Mouse (Mus musculus): ENCODE measurements around the gene Crot. TPM values are rescaled to one million over a fixed set of nuclear protein-coding genes. Genes with fewer than 3 reads are reported as not detected.

Crot gene
- 6.6 TPM for polyA plus RNA-seq (2012; fragmentation: generic; extraction: Trizol)
- long read RNA-seq, experiment 1, transcript Crot-201 (18 exons, 2,996 nt), result major isoform, 17 of 21 reads
- long read RNA-seq, experiment 1, partial matches to known transcripts, result 3 of 21 reads
- long read RNA-seq, experiment 1, other reads (novel, unspliced or antisense), result 1 of 21 reads
- long read RNA-seq, experiment 2, transcript Crot-201 (18 exons, 2,996 nt), result major isoform, 115 of 131 reads
- long read RNA-seq, experiment 2, partial matches to known transcripts, result 7 of 131 reads
- long read RNA-seq, experiment 2, other reads (novel, unspliced or antisense), result 9 of 131 reads

- no peaks in the 10 kb centered on the region for H3K79me3 ChIP-seq (ENCODE audit: low read depth)
- no peaks in the 10 kb centered on the region for H3K79me2 ChIP-seq (ENCODE audit: control insufficient read depth, insufficient read depth)
- TF ChIP-seq MYOG (IDR thresholded peaks at IDR 0.05; ENCODE audit: control insufficient read depth, extremely low read depth, insufficient read length) (no peak), CEBPB (IDR thresholded peaks at IDR 0.05; ENCODE audit: low read depth) (no peak), CTCF (IDR thresholded peaks at IDR 0.05; ENCODE audit: control insufficient read depth, insufficient read depth, insufficient read length) (no peak), USF1 (IDR thresholded peaks at IDR 0.05; ENCODE audit: low read depth) (no peak), MAX (IDR thresholded peaks at IDR 0.05) (no peak), FOSL1 (IDR thresholded peaks at IDR 0.05; ENCODE audit: insufficient read depth, low read length, poor library complexity, severe bottlenecking) (no peak), MYOD1 (IDR thresholded peaks at IDR 0.05; ENCODE audit: control insufficient read depth, insufficient read length, low read depth) (no peak)
- H3K27me3 ChIP-seq (ENCODE audit: control insufficient read depth, insufficient read depth, insufficient read length), result no peaks in the 10 kb centered on the region
- H3ac ChIP-seq (ENCODE audit: control insufficient read depth, insufficient read length, low read depth), result peak within 1 kb of the TSS; percentile 72
- H3K4me3 ChIP-seq (ENCODE audit: insufficient read depth, poor library complexity, severe bottlenecking), result peak within 1 kb of the TSS; percentile 56
- H3K36me3 ChIP-seq (ENCODE audit: control insufficient read depth, insufficient read depth), result no peaks in the 10 kb centered on the region
Observed at GRCm38 (mm10) chr5:8996686-8997512, at the start of gene Crot. Gene Crot (minus strand): TSS chr5:8997324.

- H3K27me3 ChIP-seq (ENCODE audit: control insufficient read depth, insufficient read depth, insufficient read length), result peaks cover 4% of the 10 kb centered on the region
- H3K79me3 ChIP-seq (ENCODE audit: low read depth), result no peaks in the 10 kb centered on the region
- H3K36me3 ChIP-seq (ENCODE audit: control insufficient read depth, insufficient read depth), result no peaks in the 10 kb centered on the region
- H3ac ChIP-seq (ENCODE audit: control insufficient read depth, insufficient read length, low read depth), result no peak overlapping the region
- no peaks in the 10 kb centered on the region for H3K79me2 ChIP-seq (ENCODE audit: control insufficient read depth, insufficient read depth)
- no peak for TF ChIP-seq CEBPB (IDR thresholded peaks at IDR 0.05; ENCODE audit: low read depth)
- TF ChIP-seq MYOG (IDR thresholded peaks at IDR 0.05; ENCODE audit: control insufficient read depth, extremely low read depth, insufficient read length), result no peak
- no peak for TF ChIP-seq FOSL1 (IDR thresholded peaks at IDR 0.05; ENCODE audit: insufficient read depth, low read length, poor library complexity, severe bottlenecking)
- no peak for TF ChIP-seq MYOD1 (IDR thresholded peaks at IDR 0.05; ENCODE audit: control insufficient read depth, insufficient read length, low read depth)
- TF ChIP-seq MAX (IDR thresholded peaks at IDR 0.05), result no peak
- no peak for TF ChIP-seq CTCF (IDR thresholded peaks at IDR 0.05; ENCODE audit: control insufficient read depth, insufficient read depth, insufficient read length)
- TF ChIP-seq USF1 (IDR thresholded peaks at IDR 0.05; ENCODE audit: low read depth), result no peak
- H3K4me3 ChIP-seq (ENCODE audit: insufficient read depth, poor library complexity, severe bottlenecking), result no peak overlapping the region
Observed at GRCm38 (mm10) chr5:9045904-9046303, 48.8 kb upstream of the Crot start.

GRCm38 (mm10) chr5:9044821-9045220 lies 47.7 kb upstream of the Crot start:
- Histone ChIP-seq H3K4me3 (ENCODE audit: insufficient read depth, poor library complexity, severe bottlenecking) (no peak overlapping the region), H3ac (ENCODE audit: control insufficient read depth, insufficient read length, low read depth) (no peak overlapping the region), H3K79me3 (ENCODE audit: low read depth) (no peaks in the 10 kb centered on the region), H3K27me3 (ENCODE audit: control insufficient read depth, insufficient read depth, insufficient read length) (peaks cover 4% of the 10 kb centered on the region), H3K36me3 (ENCODE audit: control insufficient read depth, insufficient read depth) (no peaks in the 10 kb centered on the region), H3K79me2 (ENCODE audit: control insufficient read depth, insufficient read depth) (no peaks in the 10 kb centered on the region)
- TF ChIP-seq CTCF (IDR thresholded peaks at IDR 0.05; ENCODE audit: control insufficient read depth, insufficient read depth, insufficient read length) (no peak), USF1 (IDR thresholded peaks at IDR 0.05; ENCODE audit: low read depth) (no peak), MAX (IDR thresholded peaks at IDR 0.05) (no peak), CEBPB (IDR thresholded peaks at IDR 0.05; ENCODE audit: low read depth) (no peak), MYOD1 (IDR thresholded peaks at IDR 0.05; ENCODE audit: control insufficient read depth, insufficient read length, low read depth) (no peak), FOSL1 (IDR thresholded peaks at IDR 0.05; ENCODE audit: insufficient read depth, low read length, poor library complexity, severe bottlenecking) (no peak), MYOG (IDR thresholded peaks at IDR 0.05; ENCODE audit: control insufficient read depth, extremely low read depth, insufficient read length) (no peak)

- H3K79me2 ChIP-seq (ENCODE audit: control insufficient read depth, insufficient read depth), result no peaks in the 10 kb centered on the region
- no peak overlapping the region for H3K4me3 ChIP-seq (ENCODE audit: insufficient read depth, poor library complexity, severe bottlenecking)
- H3K27me3 ChIP-seq (ENCODE audit: control insufficient read depth, insufficient read depth, insufficient read length), result peaks cover 4% of the 10 kb centered on the region
- H3K36me3 ChIP-seq (ENCODE audit: control insufficient read depth, insufficient read depth), result no peaks in the 10 kb centered on the region
- no peaks in the 10 kb centered on the region for H3K79me3 ChIP-seq (ENCODE audit: low read depth)
- H3ac ChIP-seq (ENCODE audit: control insufficient read depth, insufficient read length, low read depth), result no peak overlapping the region
- no peak for TF ChIP-seq MYOD1 (IDR thresholded peaks at IDR 0.05; ENCODE audit: control insufficient read depth, insufficient read length, low read depth)
Observed at GRCm38 (mm10) chr5:9043582-9044267, 46.6 kb upstream of the Crot start.

GRCm38 (mm10) chr5:9042721-9043416 lies 45.7 kb upstream of the Crot start:
- peaks cover 4% of the 10 kb centered on the region for H3K27me3 ChIP-seq (ENCODE audit: control insufficient read depth, insufficient read depth, insufficient read length)
- no peaks in the 10 kb centered on the region for H3K79me3 ChIP-seq (ENCODE audit: low read depth)
- no peaks in the 10 kb centered on the region for H3K79me2 ChIP-seq (ENCODE audit: control insufficient read depth, insufficient read depth)
- no peaks in the 10 kb centered on the region for H3K36me3 ChIP-seq (ENCODE audit: control insufficient read depth, insufficient read depth)
- no peak overlapping the region for H3K4me3 ChIP-seq (ENCODE audit: insufficient read depth, poor library complexity, severe bottlenecking)
- H3ac ChIP-seq (ENCODE audit: control insufficient read depth, insufficient read length, low read depth), result no peak overlapping the region
- no peak for TF ChIP-seq CEBPB (IDR thresholded peaks at IDR 0.05; ENCODE audit: low read depth)
- TF ChIP-seq MYOG (IDR thresholded peaks at IDR 0.05; ENCODE audit: control insufficient read depth, extremely low read depth, insufficient read length), result no peak
- no peak for TF ChIP-seq CTCF (IDR thresholded peaks at IDR 0.05; ENCODE audit: control insufficient read depth, insufficient read depth, insufficient read length)
- TF ChIP-seq MYOD1 (IDR thresholded peaks at IDR 0.05; ENCODE audit: control insufficient read depth, insufficient read length, low read depth), result no peak
- no peak for TF ChIP-seq FOSL1 (IDR thresholded peaks at IDR 0.05; ENCODE audit: insufficient read depth, low read length, poor library complexity, severe bottlenecking)
- TF ChIP-seq USF1 (IDR thresholded peaks at IDR 0.05; ENCODE audit: low read depth), result no peak
- TF ChIP-seq MAX (IDR thresholded peaks at IDR 0.05), result no peak
